Mouse (Mus musculus): ENCODE results near the gene A630001G21Rik.

- TF ChIP-seq CTCF (IDR thresholded peaks at IDR 0.05; ENCODE audit: low read depth) (no peak), EP300 (IDR thresholded peaks at IDR 0.05; ENCODE audit: low read depth) (no peak)
Observed at GRCm38 (mm10) chr1:85695646-85696045, 82.8 kb downstream of the A630001G21Rik start.
